Mouse (Mus musculus) CH12.LX (cell line): Measurements from ENCODE around the gene Mmp15.

Experiments
- CTCF ChIP-seq, 2 experiments: IDR thresholded peaks in 1 of 2; conservative IDR thresholded peaks in 1 of 2; 2 replicates each; pipeline ENCODE4 v1.5.1; 2011 to 2012; ENCODE audit warnings: low read depth in 2 of 2, low read length in 2 of 2, improper control_type of control experiment in 1 of 2, inconsistent platforms in 1 of 2, mild to moderate bottlenecking in 1 of 2, moderate library complexity in 1 of 2
- E2F4 ChIP-seq: IDR thresholded peaks from 2 replicates; pipeline ENCODE4 v1.6.1; 2011; ENCODE audit warnings: low read depth, low read length, improper control_type of control experiment; ENCODE audit not compliant: insufficient replicate concordance
- MAX ChIP-seq: IDR thresholded peaks from 2 replicates; pipeline ENCODE4 v1.6.1; 2011; ENCODE audit warnings: low read length, improper control_type of control experiment
- UBTF ChIP-seq: IDR thresholded peaks from 2 replicates; pipeline ENCODE4 v1.6.1; 2012; ENCODE audit warnings: low read depth, mild to moderate bottlenecking, inconsistent platforms, low read length, improper control_type of control experiment, moderate library complexity
- USF1 ChIP-seq: IDR thresholded peaks from 2 replicates; pipeline ENCODE4 v1.6.1; 2014; ENCODE audit warnings: low read depth, mild to moderate bottlenecking, inconsistent platforms, low read length, improper control_type of control experiment
- ZNF384 ChIP-seq: IDR thresholded peaks from 2 replicates; pipeline ENCODE4 v1.6.1; 2012; ENCODE audit warnings: low read depth, low read length, improper control_type of control experiment, inconsistent platforms

DNA sequence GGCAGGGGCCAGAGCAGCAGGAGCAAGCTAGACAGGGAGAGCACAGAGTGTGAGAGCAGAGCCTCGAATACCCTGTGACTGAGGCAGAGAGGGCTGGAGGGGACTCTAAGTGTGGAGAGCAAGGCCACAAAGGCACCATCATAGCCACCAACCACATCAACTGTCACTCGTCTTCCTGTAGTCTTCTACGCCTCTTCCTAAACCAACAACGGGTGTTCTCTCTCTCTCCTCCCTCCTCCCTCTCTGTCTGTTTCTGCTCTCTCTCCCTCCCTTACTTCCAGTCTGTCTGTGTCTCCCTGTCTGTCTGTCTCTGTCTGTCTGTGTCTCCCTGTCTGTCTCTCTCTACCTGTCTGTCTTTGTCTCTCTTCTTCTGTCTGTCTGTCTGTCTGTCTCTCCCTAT is 38.2 kb downstream of the Mmp15 start:
- TF ChIP-seq CTCF (conservative IDR thresholded peaks at IDR 0.05 in 1 of 2, IDR thresholded peaks at IDR 0.05 in 1 of 2; ENCODE audit: low read depth in 2 of 2, low read length in 2 of 2) (no peak), ZNF384 (no peak), UBTF (no peak), USF1 (no peak), MAX (no peak), E2F4 (no peak)
